Mouse (Mus musculus) forebrain, embryonic 16.5 days (tissue): ENCODE results near the gene Cplx2. TPM values are rescaled to one million over a fixed set of nuclear protein-coding genes. Genes with fewer than 3 reads are reported as not detected.
A peak's percentile ranks its signal among the peaks of the same experiment; 100 is the strongest.

Source experiments
- ATAC-seq: fragments of 200-750 bp; cut with Nextera tagmentation; 2 replicates; pipeline ENCODE4 v1.8.0; 2017; ENCODE audit warnings: mild to moderate bottlenecking, moderate library complexity
- H3K27ac ChIP-seq: fragments of 300-500 bp; sonication (generic); 2 replicates; pipeline ENCODE4 v1.5.1; 2014; ENCODE audit warnings: low read length, control low read depth
- H3K27me3 ChIP-seq: fragments of 300-500 bp; sonication (generic); replicated peaks from 2 replicates; pipeline ENCODE4 v1.6.1; 2014; ENCODE audit warnings: low read length; ENCODE audit not compliant: control insufficient read depth, insufficient read depth
- H3K36me3 ChIP-seq: fragments of 300-500 bp; sonication (generic); 2 replicates; pipeline ENCODE4 v1.6.1; 2014; ENCODE audit not compliant: control insufficient read depth, insufficient read depth
- H3K4me1 ChIP-seq: fragments of 300-500 bp; sonication (generic); replicated peaks from 2 replicates; pipeline ENCODE4 v1.6.1; 2014; ENCODE audit warnings: low read length; ENCODE audit not compliant: control insufficient read depth, insufficient read depth
- H3K4me2 ChIP-seq: fragments of 300-500 bp; sonication (generic); 2 replicates; pipeline ENCODE4 v1.6.1; 2014; ENCODE audit warnings: mild to moderate bottlenecking, low read length, control low read depth
- H3K4me3 ChIP-seq: fragments of 300-500 bp; sonication (generic); replicated peaks from 2 replicates; pipeline ENCODE4 v1.5.1; 2014; ENCODE audit warnings: mild to moderate bottlenecking, low read length, control low read depth
- H3K9ac ChIP-seq: fragments of 300-500 bp; sonication (generic); replicated peaks from 2 replicates; pipeline ENCODE4 v1.6.1; 2014; ENCODE audit warnings: low read depth, low read length, control low read depth
- H3K9me3 ChIP-seq: fragments of 300-500 bp; sonication (generic); 2 replicates; pipeline ENCODE4 v1.6.1; 2016; ENCODE audit warnings: low read length; ENCODE audit not compliant: control insufficient read depth
- WGBS: fragments of 180-500 bp; shearing (Covaris S2); extraction: QIAGEN DNeasy Blood & Tissue Kit; methylation state at CpG from one replicate; pipeline ENCODE4 v1.1.7; 2014; 5-methylcytosine and 5-hydroxymethylcytosine counted together
- polyA plus RNA-seq: library from polyadenylated mRNA; unstranded; fragments of >200 nt; fragmentation: Nextera tagmentation; extraction: Ambion mirVana; gene quantifications from 2 replicates; pipeline ENCODE4 v1.2.1, GENCODE M21; 2015

The Cplx2 gene
- polyA plus RNA-seq, 1 experiment from 2014 or later: 34.3 TPM

DNA sequence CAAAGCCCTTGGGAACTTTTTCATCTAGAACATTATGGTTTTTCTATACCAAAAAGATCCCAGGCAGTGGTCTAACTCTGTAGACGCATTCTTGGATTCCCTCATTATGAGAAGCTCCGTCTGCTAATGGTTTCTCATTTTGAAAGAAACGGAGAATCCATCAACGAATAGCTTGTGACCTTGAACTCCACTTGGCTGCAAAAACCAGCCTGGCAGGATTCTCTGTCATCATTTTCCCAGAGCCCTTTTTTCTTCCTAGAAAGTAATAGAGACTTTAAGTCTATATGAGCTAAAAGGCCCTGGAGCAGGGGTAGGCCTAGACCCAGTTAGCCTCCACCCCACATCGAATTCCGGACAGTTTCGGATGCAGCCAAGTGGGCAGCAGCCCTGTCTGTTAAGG is 5.6 kb downstream of the Cplx2 start:
- ATAC-seq: no peak
- WGBS: 78% methylated on average over 7 of the region's 7 CpGs
- Histone ChIP-seq H3K27ac (no peak overlapping the region), H3K4me3 (no peak overlapping the region), H3K4me1 (peaks cover 31% of the 10 kb centered on the region), H3K9ac (no peak overlapping the region), H3K27me3 (no peaks in the 10 kb centered on the region), H3K36me3 (peaks cover 2% of the 10 kb centered on the region; the same call in 1 of the 2 replicates), H3K9me3 (no peaks in the 10 kb centered on the region), H3K4me2 (no peak overlapping the region)

DNA sequence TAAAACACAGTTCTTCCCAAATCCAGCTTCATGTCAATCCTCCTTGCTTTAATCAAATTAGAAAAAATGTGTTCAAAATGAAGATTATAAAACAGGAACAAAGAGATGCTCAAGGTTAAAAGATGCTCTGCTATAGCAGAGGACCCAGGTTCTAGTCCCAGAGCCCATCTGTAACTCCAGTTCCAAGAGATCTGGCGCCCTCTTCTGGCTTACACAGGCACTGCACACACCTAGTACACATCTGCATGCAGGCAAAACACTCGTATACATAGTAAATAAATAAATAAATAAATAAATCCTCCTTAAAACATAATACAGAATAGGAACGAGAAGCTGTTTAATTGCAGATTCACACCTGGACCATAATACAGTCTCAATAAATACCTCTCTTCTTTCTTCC is 6.9 kb downstream of the Cplx2 start:
- no peak overlapping the region for H3K27ac ChIP-seq
- no peak overlapping the region for H3K4me2 ChIP-seq
- peaks cover 2% of the 10 kb centered on the region; the same call in 1 of the 2 replicates for H3K36me3 ChIP-seq
- no peak for ATAC-seq
- peaks cover 21% of the 10 kb centered on the region for H3K4me1 ChIP-seq
- no peaks in the 10 kb centered on the region for H3K27me3 ChIP-seq
- no peaks in the 10 kb centered on the region for H3K9me3 ChIP-seq
- H3K4me3 ChIP-seq: no peak overlapping the region
- no peak overlapping the region for H3K9ac ChIP-seq
- 67% methylated on average over 3 of the region's 3 CpGs for WGBS

DNA sequence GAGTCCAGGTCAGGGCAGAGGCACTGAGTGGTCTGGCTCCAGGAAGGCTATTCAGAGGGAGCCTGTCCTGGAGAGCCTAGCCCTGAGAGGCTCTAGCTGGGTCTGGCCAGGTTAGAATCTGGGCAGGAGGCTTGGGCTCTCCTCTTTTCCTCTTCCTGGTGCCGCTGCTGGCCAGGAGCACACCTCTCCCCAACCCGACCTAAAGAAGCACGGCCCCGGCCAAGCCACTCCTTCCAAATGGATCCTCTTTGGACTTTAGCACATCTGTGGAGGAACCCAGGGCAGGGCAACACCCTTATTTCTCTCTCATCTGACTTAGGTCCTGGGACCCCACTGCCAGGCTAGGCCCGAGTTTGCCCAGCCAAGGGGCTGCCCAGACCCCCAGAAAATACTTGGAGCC is 9.3 kb downstream of the Cplx2 start:
- H3K9ac ChIP-seq: no peak overlapping the region

DNA sequence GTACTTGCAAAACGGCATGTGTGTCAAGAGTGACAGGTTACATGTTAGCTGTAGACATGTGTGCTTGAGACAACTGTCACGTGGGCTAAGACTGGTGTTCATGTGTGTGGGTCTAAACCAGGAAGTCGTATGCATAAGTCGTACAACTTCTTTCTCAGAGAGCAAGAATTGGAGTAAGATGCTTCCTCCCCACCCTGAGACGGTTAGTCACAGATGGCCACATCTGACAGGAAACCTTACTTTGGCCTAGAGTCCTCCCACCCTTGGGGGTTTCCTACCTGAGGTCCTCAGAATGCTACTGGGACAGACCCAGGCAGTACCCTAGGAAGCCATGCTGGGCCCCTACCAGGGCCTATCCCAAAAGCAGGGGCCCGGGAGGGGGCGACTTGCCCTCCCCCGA is 10.2 kb downstream of the Cplx2 start:
- Histone ChIP-seq H3K9ac (no peak overlapping the region), H3K4me2 (no peak overlapping the region), H3K36me3 (peaks cover 2% of the 10 kb centered on the region; the same call in 1 of the 2 replicates), H3K4me1 (peaks cover 19% of the 10 kb centered on the region), H3K27me3 (no peaks in the 10 kb centered on the region), H3K27ac (no peak overlapping the region), H3K4me3 (no peak overlapping the region), H3K9me3 (no peaks in the 10 kb centered on the region)
- no peak for ATAC-seq
- WGBS: 87% methylated on average over 8 of the region's 8 CpGs

More for the DNA sequence above, 9.3 kb downstream of the Cplx2 start:
- Histone ChIP-seq H3K27me3 (no peaks in the 10 kb centered on the region), H3K27ac (no peak overlapping the region), H3K4me2 (no peak overlapping the region), H3K4me3 (no peak overlapping the region), H3K4me1 (peaks cover 16% of the 10 kb centered on the region), H3K9me3 (no peaks in the 10 kb centered on the region), H3K36me3 (peaks cover 2% of the 10 kb centered on the region; the same call in 1 of the 2 replicates)
- ATAC-seq: no peak
- 80% methylated on average over 5 of the region's 5 CpGs for WGBS

- 84% methylated on average over 5 of the region's 5 CpGs for WGBS
- H3K9me3 ChIP-seq: no peaks in the 10 kb centered on the region
- ATAC-seq: no peak
- H3K27ac ChIP-seq: no peak overlapping the region
- no peaks in the 10 kb centered on the region for H3K27me3 ChIP-seq
- H3K9ac ChIP-seq: no peak overlapping the region
- peaks cover 31% of the 10 kb centered on the region for H3K4me1 ChIP-seq
- H3K4me2 ChIP-seq: no peak overlapping the region
- H3K4me3 ChIP-seq: no peak overlapping the region
- peaks cover 2% of the 10 kb centered on the region; the same call in 1 of the 2 replicates for H3K36me3 ChIP-seq
Measured at GRCm38 (mm10) chr13:54383531-54383930, 12.4 kb downstream of the Cplx2 start.

DNA sequence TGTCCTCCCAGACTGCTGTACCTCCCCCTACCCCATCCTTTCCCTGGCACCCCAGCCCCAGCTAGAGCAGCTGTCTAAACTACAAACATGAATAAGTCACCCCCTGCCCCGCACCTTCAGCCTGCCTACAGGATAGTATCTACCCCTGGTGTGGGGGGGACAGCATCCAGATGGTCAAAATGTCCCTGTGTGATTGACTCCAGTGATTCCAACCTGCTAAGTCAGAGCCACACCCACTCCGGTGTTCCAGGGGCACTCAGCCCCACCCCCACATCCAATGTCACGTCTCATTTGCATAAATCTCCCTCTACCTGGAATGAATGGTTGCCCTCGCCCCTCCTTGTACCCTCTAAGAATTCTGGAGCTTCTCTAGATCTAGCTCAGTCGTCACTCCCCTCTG is 13.4 kb downstream of the Cplx2 start:
- 0 out of 2 replicates have a peak, but pooled peaks have one; percentile 29 for ATAC-seq
- Histone ChIP-seq H3K4me2 (no peak overlapping the region), H3K9me3 (no peaks in the 10 kb centered on the region), H3K36me3 (no peaks in the 10 kb centered on the region), H3K4me3 (no peak overlapping the region), H3K4me1 (peaks cover 33% of the 10 kb centered on the region), H3K27ac (no peak overlapping the region), H3K9ac (no peak overlapping the region), H3K27me3 (no peaks in the 10 kb centered on the region)
- 34% methylated on average over 5 of the region's 5 CpGs for WGBS

DNA sequence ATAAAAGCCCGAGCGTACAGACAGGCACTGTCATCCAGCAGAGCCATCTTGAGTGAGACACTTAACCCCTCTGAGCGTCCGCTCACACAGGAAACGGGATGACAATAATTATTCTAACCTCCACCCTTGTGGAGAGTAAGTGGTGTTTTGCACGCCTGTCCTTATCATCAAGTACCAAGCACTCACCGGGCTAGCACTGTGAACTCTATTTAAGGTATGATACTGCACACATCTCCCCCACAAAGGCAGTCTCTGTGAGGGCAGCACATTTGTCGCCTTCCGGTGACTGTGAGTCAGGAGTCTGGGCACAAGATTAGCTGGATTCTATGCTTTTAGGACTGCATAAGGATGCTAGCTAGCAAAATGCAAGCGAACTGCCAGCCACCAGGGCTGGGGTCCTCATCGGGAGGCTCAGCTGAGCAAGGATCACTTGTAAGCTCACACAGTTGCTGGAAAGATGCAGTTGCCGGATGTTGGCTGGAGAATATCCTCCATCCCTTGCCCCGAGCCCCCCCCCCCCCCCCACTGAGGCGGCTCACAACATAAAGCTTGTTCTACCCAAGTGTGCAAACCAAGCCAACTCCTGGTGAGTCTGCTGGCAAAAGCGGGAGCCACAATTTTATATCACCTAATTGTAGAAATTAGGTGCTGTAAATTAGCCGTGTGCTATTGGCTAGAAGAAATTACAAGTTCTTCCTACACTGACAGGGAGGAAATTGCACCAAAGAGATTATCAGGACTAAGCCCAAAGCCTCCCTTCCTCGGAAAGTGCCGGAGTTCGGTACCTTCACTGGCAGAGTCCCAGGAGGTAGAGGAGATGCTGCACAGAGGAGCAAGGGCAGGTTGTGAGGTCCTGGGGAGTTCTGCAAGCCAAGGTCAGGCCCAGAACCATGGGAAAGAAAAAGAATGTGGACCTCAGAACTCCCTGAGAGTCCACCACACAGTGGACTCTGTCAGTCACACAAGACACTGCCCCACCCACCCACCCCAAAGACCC is 14.2 kb downstream of the Cplx2 start:
- Histone ChIP-seq H3K4me1 (peaks cover 41% of the 10 kb centered on the region), H3K4me2 (no peak overlapping the region), H3K27ac (no peak overlapping the region), H3K4me3 (no peak overlapping the region), H3K9ac (no peak overlapping the region), H3K36me3 (no peaks in the 10 kb centered on the region), H3K27me3 (no peaks in the 10 kb centered on the region), H3K9me3 (no peaks in the 10 kb centered on the region)
- 42% methylated on average over 18 of the region's 19 CpGs for WGBS
- no peak for ATAC-seq

DNA sequence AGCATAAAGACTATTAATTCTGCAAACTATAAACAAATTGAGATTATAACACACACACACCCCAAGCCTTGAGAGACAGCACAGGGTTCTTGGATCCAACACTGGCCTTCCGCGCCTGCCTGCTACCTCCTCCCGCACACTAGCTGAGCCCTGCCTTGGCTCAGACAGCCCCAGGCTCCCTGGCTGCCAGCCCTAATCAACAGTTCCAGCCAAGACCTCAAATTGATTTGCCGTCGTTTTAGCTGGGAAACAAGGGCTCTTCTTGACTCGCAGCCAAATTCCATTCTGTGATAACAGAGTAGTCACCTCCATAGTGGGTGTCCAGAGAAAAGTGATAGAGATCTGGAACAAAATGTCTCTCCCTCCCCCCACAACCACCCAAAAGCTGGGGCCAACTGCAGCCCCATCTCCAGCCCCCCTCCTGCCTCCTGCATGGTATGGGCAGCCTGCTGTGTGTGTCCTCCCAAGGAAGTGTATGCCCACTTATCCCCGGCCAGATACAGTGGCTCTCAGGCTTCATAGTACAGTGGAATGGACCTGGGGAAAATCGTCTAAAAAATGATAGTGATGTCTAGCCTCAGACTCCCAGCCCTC is 18.9 kb downstream of the Cplx2 start:
- H3K27me3 ChIP-seq: no peaks in the 10 kb centered on the region
- peaks cover 48% of the 10 kb centered on the region for H3K4me1 ChIP-seq
- 23% methylated on average over 8 of the region's 8 CpGs for WGBS

GRCm38 (mm10) chr13:54390565-54391013 is 19.4 kb downstream of the Cplx2 start:
- Histone ChIP-seq H3K9ac (no peak overlapping the region), H3K27ac (peak overlapping the region; percentile 94), H3K36me3 (no peaks in the 10 kb centered on the region), H3K9me3 (no peaks in the 10 kb centered on the region), H3K4me2 (peak overlapping the region; percentile 18), H3K27me3 (no peaks in the 10 kb centered on the region), H3K4me3 (no peak overlapping the region), H3K4me1 (peaks cover 43% of the 10 kb centered on the region)
- peak; percentile 87 for ATAC-seq
- 51% methylated on average over 7 of the region's 7 CpGs for WGBS

More for the DNA sequence above, 18.9 kb downstream of the Cplx2 start:
- no peaks in the 10 kb centered on the region for H3K36me3 ChIP-seq
- H3K4me2 ChIP-seq: peak overlapping the region; percentile 18
- ATAC-seq: peak; percentile 89
- H3K9me3 ChIP-seq: no peaks in the 10 kb centered on the region
- no peak overlapping the region for H3K9ac ChIP-seq
- H3K27ac ChIP-seq: peak overlapping the region; percentile 94
- H3K4me3 ChIP-seq: no peak overlapping the region
